Mouse (Mus musculus): ENCODE measurements around the gene Gm498. TPM values are rescaled to one million over a fixed set of nuclear protein-coding genes. Genes with fewer than 3 reads are reported as not detected.

The Gm498 gene
- not detected in 2 replicates for polyA plus RNA-seq (2012; rRNA removed)

DNA sequence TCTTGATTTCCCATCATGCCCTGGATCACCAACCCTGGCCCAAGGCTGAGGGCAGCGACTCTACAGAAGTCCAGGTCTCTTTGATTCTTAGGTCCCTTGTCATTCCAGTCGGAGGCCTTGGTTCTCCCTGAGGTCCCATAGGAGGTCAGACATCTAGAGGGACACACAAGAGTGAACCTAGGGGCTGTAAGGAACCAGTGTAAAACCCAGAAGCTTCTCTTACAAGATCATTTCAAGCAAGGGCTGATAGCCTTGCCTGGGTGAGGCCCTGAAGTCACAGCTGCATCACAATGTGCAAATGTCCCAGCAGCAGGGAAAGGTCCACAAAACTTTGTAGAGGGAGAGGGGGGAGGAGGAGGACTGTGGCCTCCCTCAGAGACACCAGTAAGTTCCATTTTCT, at the start of gene Gm498:
Gm498 (plus strand) TSS at position 301 of the 400 bp plus-strand sequence.
- Histone ChIP-seq H3K27ac (ENCODE audit: insufficient read depth, low read length) (no peak within 1 kb of the TSS), H3K4me1 (ENCODE audit: control insufficient read depth, insufficient read depth, low read length) (no peaks in the 10 kb centered on the region), H3K4me3 (replicated peaks; ENCODE audit: insufficient read depth, low read depth, low read length) (no peak within 1 kb of the TSS), H3K27me3 (ENCODE audit: control insufficient read depth, insufficient read depth, low read length) (no peaks in the 10 kb centered on the region)
- TF ChIP-seq CTCF (IDR thresholded peaks at IDR 0.05; ENCODE audit: borderline replicate concordance, insufficient read depth, low read depth, low read length) (no peak), POLR2A (IDR thresholded peaks at IDR 0.05; ENCODE audit: borderline replicate concordance, insufficient read depth, low read length) (no peak)
- no peak for DNase-seq
- WGBS = 84% methylated on average over 2 of the region's 2 CpGs

DNA sequence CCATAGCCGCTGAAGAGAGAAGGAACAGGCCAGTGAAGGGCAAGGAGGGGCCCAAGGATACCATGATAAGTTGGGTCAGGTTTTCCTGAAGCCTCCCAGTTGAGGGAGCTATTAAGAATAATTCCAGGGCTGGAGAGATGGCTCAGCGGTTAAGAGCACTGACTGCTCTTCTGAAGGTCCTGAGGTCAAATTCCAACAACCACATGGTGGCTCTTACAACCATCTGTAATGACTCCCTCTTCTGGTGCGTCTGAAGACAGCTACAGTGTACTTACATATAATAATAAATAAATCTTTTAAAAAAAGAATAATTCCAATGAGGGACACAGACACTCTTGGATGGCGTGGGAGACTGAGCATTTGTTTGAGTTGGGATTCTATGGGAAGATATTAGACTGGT, 47.4 kb upstream of the Gm498 start:
- Histone ChIP-seq H3K4me1 (ENCODE audit: control insufficient read depth, insufficient read depth, low read length) (peaks cover 7% of the 10 kb centered on the region; the same call in 1 of the 2 replicates), H3K4me3 (replicated peaks; ENCODE audit: insufficient read depth, low read depth, low read length) (no peak overlapping the region), H3K27ac (ENCODE audit: insufficient read depth, low read length) (no peak overlapping the region), H3K27me3 (ENCODE audit: control insufficient read depth, insufficient read depth, low read length) (no peaks in the 10 kb centered on the region)
- TF ChIP-seq POLR2A (IDR thresholded peaks at IDR 0.05; ENCODE audit: borderline replicate concordance, insufficient read depth, low read length) (no peak), CTCF (IDR thresholded peaks at IDR 0.05; ENCODE audit: borderline replicate concordance, insufficient read depth, low read depth, low read length) (no peak)
- no peak for DNase-seq
- WGBS = 78% methylated on average over 4 of the region's 4 CpGs

DNA sequence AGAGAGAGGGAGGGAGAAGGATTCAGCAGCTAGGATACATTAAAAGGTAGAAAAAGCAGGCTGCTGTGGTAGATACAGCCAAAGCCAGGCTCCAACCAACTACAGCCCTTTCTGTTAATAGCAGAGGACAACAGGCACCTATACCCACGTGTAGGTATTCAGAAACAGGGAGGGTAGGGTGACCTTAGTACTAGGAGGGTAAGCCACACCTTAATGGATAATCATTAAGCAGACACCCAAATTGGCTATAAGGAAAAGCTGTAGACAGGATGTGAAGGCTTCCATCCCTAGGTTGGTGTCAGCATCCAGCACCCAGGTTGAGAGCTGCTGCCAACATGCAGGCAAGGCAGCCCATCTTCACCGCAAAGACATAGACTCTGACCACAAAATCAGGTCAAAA, 45.4 kb upstream of the Gm498 start:
- DNase-seq = no peak
- WGBS = 93% methylated on average over 2 of the region's 2 CpGs
- Histone ChIP-seq H3K4me1 (ENCODE audit: control insufficient read depth, insufficient read depth, low read length) (peaks cover 7% of the 10 kb centered on the region; the same call in 1 of the 2 replicates), H3K27ac (ENCODE audit: insufficient read depth, low read length) (no peak overlapping the region), H3K4me3 (replicated peaks; ENCODE audit: insufficient read depth, low read depth, low read length) (no peak overlapping the region), H3K27me3 (ENCODE audit: control insufficient read depth, insufficient read depth, low read length) (no peaks in the 10 kb centered on the region)
- TF ChIP-seq POLR2A (IDR thresholded peaks at IDR 0.05; ENCODE audit: borderline replicate concordance, insufficient read depth, low read length) = no peak
- TF ChIP-seq CTCF (IDR thresholded peaks at IDR 0.05; ENCODE audit: borderline replicate concordance, insufficient read depth, low read depth, low read length) = no peak

DNA sequence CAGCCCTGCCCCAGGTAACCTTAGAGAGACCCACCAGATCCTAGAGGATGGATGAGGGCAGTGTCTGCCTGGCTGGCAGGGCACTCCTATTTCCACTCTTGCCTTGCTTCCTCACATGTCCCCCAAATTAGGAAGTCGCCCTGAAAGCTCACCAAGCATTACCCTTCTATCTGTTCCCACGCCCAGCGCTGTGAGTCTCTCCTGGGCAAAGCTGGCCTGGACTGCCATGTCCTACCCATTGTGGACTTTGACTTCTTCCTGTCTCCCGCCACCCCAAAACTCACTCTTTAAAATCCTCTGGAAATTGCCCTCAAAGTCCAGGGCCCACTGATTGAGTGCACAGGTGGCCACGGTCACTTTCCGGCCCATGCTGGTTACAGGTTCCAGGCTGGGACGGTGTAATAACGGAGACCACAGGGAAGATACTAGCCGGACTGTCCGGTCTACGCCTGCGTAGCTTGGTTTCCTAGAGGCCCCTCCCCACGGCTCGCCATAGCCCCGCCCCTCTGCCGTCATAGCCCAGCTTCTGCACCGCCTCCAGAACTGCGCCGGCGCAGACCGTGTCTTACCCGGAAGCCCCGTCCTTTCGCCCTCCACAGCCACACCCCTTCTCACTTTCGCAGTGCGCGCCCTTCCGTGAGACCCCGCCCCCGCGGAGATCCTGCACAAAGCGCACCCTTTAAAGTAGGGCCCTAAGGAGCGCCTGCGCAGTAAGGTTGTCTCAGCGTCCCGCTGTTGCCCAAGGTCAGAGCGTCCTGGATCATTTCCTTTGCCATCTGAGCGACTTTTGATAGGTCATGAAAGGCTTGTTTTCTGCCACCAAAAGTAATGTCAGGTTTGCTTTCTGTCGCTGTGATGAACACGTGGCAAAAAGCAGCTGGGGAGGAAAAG, 44.0 kb upstream of the Gm498 start, which contains the start of the genes Nadsyn1 and Dhcr7:
Nadsyn1 (minus strand) TSS at position 475 of the 891 bp plus-strand sequence.
Dhcr7 (plus strand) TSS at position 771 of the 891 bp plus-strand sequence.
- Histone ChIP-seq H3K27ac (ENCODE audit: insufficient read depth, low read length) (peak within 1 kb of the TSS; percentile 48; the same call in 1 of the 2 replicates), H3K4me1 (ENCODE audit: control insufficient read depth, insufficient read depth, low read length) (peaks cover 7% of the 10 kb centered on the region; the same call in 1 of the 2 replicates), H3K4me3 (replicated peaks; ENCODE audit: insufficient read depth, low read depth, low read length) (peak within 1 kb of the TSS; percentile 85), H3K27me3 (ENCODE audit: control insufficient read depth, insufficient read depth, low read length) (no peaks in the 10 kb centered on the region)
- TF ChIP-seq POLR2A (IDR thresholded peaks at IDR 0.05; ENCODE audit: borderline replicate concordance, insufficient read depth, low read length) = peak; percentile 85; the same call in 1 of the 2 replicates
- TF ChIP-seq CTCF (IDR thresholded peaks at IDR 0.05; ENCODE audit: borderline replicate concordance, insufficient read depth, low read depth, low read length) = no peak
- under 1% methylated on average over 40 of the region's 40 CpGs for WGBS
- peak; percentile 99 for DNase-seq

DNA sequence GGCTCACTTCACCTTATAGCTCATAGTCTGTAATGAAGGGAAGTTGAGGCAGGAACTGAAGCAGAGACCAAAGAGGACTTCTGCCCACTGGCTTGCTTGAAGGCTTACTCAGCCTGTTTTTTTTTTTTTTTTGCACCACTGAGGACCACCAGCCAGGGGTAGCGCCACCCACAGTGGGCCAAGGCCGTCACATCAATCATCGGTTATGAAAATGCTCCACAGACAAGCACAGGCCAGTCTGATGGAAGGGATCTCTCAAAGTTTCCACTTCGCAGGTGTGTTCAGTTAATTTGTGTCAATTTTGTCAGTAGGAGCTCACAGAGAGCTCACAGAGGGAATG, 43.4 kb upstream of the Gm498 start:
- H3K27ac ChIP-seq (ENCODE audit: insufficient read depth, low read length) = peak overlapping the region; percentile 48; the same call in 1 of the 2 replicates
- H3K4me1 ChIP-seq (ENCODE audit: control insufficient read depth, insufficient read depth, low read length) = peaks cover 7% of the 10 kb centered on the region; the same call in 1 of the 2 replicates
- 69% methylated on average over 4 of the region's 4 CpGs for WGBS
- DNase-seq = peak in 1 of 2 experiments; percentile 29
- peak overlapping the region; percentile 47 for H3K4me3 ChIP-seq (replicated peaks; ENCODE audit: insufficient read depth, low read depth, low read length)
- TF ChIP-seq POLR2A (IDR thresholded peaks at IDR 0.05; ENCODE audit: borderline replicate concordance, insufficient read depth, low read length) = no peak
- no peak for TF ChIP-seq CTCF (IDR thresholded peaks at IDR 0.05; ENCODE audit: borderline replicate concordance, insufficient read depth, low read depth, low read length)
- no peaks in the 10 kb centered on the region for H3K27me3 ChIP-seq (ENCODE audit: control insufficient read depth, insufficient read depth, low read length)

DNA sequence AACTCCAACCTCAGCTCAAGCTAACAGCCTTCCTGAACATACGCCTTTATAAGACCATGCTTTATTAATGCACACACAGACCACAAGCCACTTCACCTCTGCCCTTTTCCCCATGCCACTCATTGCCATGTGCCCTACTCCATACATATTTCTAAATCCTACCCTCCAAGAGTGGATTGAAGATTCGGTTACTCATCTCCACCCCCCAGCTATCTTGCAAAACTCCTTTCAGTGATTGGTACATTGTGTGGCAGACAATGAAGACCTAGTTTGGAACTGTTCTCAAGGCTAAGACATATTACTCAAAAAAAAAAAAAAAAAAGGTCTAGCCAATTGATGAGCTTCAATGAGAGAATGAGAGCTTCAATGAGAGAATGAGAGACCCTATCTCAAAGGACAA, 39.7 kb upstream of the Gm498 start:
- no peaks in the 10 kb centered on the region for H3K27me3 ChIP-seq (ENCODE audit: control insufficient read depth, insufficient read depth, low read length)
- TF ChIP-seq CTCF (IDR thresholded peaks at IDR 0.05; ENCODE audit: borderline replicate concordance, insufficient read depth, low read depth, low read length) (no peak), POLR2A (IDR thresholded peaks at IDR 0.05; ENCODE audit: borderline replicate concordance, insufficient read depth, low read length) (no peak)
- no peak overlapping the region for H3K27ac ChIP-seq (ENCODE audit: insufficient read depth, low read length)
- no peak overlapping the region for H3K4me3 ChIP-seq (replicated peaks; ENCODE audit: insufficient read depth, low read depth, low read length)
- WGBS = 90% methylated on average over 2 of the region's 2 CpGs
- DNase-seq = no peak
- peaks cover 6% of the 10 kb centered on the region; the same call in 1 of the 2 replicates for H3K4me1 ChIP-seq (ENCODE audit: control insufficient read depth, insufficient read depth, low read length)

DNA sequence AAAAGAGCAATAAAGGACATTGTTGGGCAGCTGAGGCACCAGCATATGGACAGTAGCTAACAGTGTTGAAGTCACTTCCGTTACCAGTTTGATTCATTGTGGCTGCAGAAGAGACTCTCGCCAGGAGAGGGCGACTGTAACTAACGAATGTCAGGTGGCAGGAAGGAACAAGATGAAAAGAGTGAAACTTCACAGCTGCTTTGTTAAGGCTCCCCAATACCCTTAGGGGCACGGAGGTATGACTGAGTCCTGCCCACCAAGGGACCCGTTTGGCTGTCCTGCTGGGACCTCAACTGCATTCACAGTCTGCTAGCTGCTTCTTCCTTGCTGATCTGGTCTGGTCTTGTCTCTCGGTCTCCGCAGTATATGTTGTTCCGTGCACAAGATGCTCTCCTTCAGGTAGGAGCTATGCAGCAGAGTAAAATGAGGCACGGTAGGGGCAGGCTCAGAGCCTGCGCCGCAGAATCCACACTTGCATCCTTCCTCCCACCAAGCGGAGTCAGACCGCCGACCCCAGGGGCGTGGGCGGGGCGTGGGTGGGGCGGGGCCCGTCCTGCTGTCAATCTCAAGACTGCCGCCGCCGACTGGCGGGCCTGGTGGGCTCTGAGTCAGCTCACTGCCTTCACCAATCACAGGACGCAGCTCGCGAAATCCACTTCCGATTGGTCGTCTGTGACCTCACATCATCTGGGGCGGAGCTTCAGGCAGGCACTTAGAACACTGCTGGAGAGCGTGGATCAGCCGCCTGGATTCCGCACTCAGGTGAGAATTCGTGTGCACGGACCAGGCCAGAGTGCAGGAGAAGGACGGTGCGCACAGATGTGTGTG, 36.9 kb upstream of the Gm498 start:
- Histone ChIP-seq H3K27me3 (ENCODE audit: control insufficient read depth, insufficient read depth, low read length) (no peaks in the 10 kb centered on the region), H3K4me3 (replicated peaks; ENCODE audit: insufficient read depth, low read depth, low read length) (peak overlapping the region; percentile 78), H3K27ac (ENCODE audit: insufficient read depth, low read length) (peak overlapping the region; percentile 43; the same call in 1 of the 2 replicates), H3K4me1 (ENCODE audit: control insufficient read depth, insufficient read depth, low read length) (peaks cover 5% of the 10 kb centered on the region; the same call in 1 of the 2 replicates)
- DNase-seq = peak; percentile 95 to 98
- TF ChIP-seq CTCF (IDR thresholded peaks at IDR 0.05; ENCODE audit: borderline replicate concordance, insufficient read depth, low read depth, low read length) (peak; percentile 79), POLR2A (IDR thresholded peaks at IDR 0.05; ENCODE audit: borderline replicate concordance, insufficient read depth, low read length) (peak; percentile 80)
- under 1% methylated on average over 37 of the region's 37 CpGs for WGBS
